Mouse (Mus musculus): ENCODE measurements around the gene G3bp1. TPM values are rescaled to one million over a fixed set of nuclear protein-coding genes. Genes with fewer than 3 reads are reported as not detected.

G3bp1 gene
- total RNA-seq, 2 experiments from 2014 or later = 48.2 to 54.4 TPM

- DNase-seq = no peak
- intact Hi-C loops (cut with DNase I) = no loop called here
These were observed 7.3 kb upstream of the G3bp1 start for GRCm38 (mm10) chr11:55462149-55462548.

GRCm38 (mm10) chr11:55464707-55465106 is 4.8 kb upstream of the G3bp1 start:
- DNase-seq = no peak
- intact Hi-C loops (cut with DNase I) = no loop called here

- DNase-seq = no peak
These were observed 4.3 kb upstream of the G3bp1 start for GRCm38 (mm10) chr11:55465177-55465576.

GRCm38 (mm10) chr11:55468012-55468411 is 1.5 kb upstream of the G3bp1 start:
- DNase-seq = peak; percentile 33 to 46
- intact Hi-C loops (cut with DNase I) = no loop called here

More at GRCm38 (mm10) chr11:55465177-55465576, 4.3 kb upstream of the G3bp1 start:
- intact Hi-C loops (cut with DNase I) = no loop called here

- intact Hi-C loops (cut with DNase I) = no loop called here
- no peak for DNase-seq
These were observed 856 bp upstream of the G3bp1 start for GRCm38 (mm10) chr11:55468611-55469047.

GRCm38 (mm10) chr11:55469923-55470691 is 622 bp downstream of the G3bp1 start:
- intact Hi-C loops (cut with DNase I) = no loop called here

GRCm38 (mm10) chr11:55470761-55471160 is 1.3 kb downstream of the G3bp1 start:
- no peak for DNase-seq
- intact Hi-C loops (cut with DNase I) = no loop called here

More at GRCm38 (mm10) chr11:55469923-55470691, 622 bp downstream of the G3bp1 start:
- no peak for DNase-seq

GRCm38 (mm10) chr11:55471467-55471866 is 2.0 kb downstream of the G3bp1 start:
- no peak for DNase-seq
- intact Hi-C loops (cut with DNase I) = no loop called here

- DNase-seq = no peak
- intact Hi-C loops (cut with DNase I) = no loop called here
These were observed 3.7 kb downstream of the G3bp1 start for GRCm38 (mm10) chr11:55473219-55473618.

- intact Hi-C loops (cut with DNase I) = no loop called here
- DNase-seq = no peak
These were observed 16.0 kb downstream of the G3bp1 start for GRCm38 (mm10) chr11:55485443-55485842.

- intact Hi-C loops (cut with DNase I) = no loop called here
- DNase-seq = no peak
These were observed 26.7 kb downstream of the G3bp1 start for GRCm38 (mm10) chr11:55496158-55496557.

- peak; percentile 39 to 57 for DNase-seq
- intact Hi-C loops (cut with DNase I) = no loop called here
These were observed 28.4 kb downstream of the G3bp1 start for GRCm38 (mm10) chr11:55497885-55498284.

- DNase-seq = peak; percentile 12 to 14
- intact Hi-C loops (cut with DNase I) = no loop called here
These were observed 32.6 kb downstream of the G3bp1 start for GRCm38 (mm10) chr11:55501955-55502531.

GRCm38 (mm10) chr11:55502886-55503285 is 33.4 kb downstream of the G3bp1 start:
- intact Hi-C loops (cut with DNase I) = no loop called here

GRCm38 (mm10) chr11:55505485-55505884 is 36.0 kb downstream of the G3bp1 start:
- intact Hi-C loops (cut with DNase I) = no loop called here
- DNase-seq = no peak

More at GRCm38 (mm10) chr11:55502886-55503285, 33.4 kb downstream of the G3bp1 start:
- no peak for DNase-seq

- peak in 1 of 2 experiments; percentile 15 for DNase-seq
- intact Hi-C loops (cut with DNase I) = loop anchor here (10.0 kb wide), 1 partner anchor 283 kb away; no protein-coding TSS in a partner anchor
These were observed 41.9 kb downstream of the G3bp1 start for GRCm38 (mm10) chr11:55511374-55511773.

- intact Hi-C loops (cut with DNase I) = loop anchor here (2.0 to 10.0 kb wide), 2 partner anchors 277 to 473 kb away; no protein-coding TSS in a partner anchor
- no peak for DNase-seq
These were observed 48.2 kb downstream of the G3bp1 start for GRCm38 (mm10) chr11:55517666-55518065.

- intact Hi-C loops (cut with DNase I) = loop anchor here (1.0 to 10.0 kb wide), 3 partner anchors 276 to 588 kb away; no protein-coding TSS in a partner anchor
These were observed 49.6 kb downstream of the G3bp1 start for GRCm38 (mm10) chr11:55518806-55519674.

GRCm38 (mm10) chr11:55530741-55531140 is 61.3 kb downstream of the G3bp1 start:
- intact Hi-C loops (cut with DNase I) = no loop called here
- DNase-seq = no peak

More at GRCm38 (mm10) chr11:55518806-55519674, 49.6 kb downstream of the G3bp1 start:
- peak; percentile 71 to 80 for DNase-seq

GRCm38 (mm10) chr11:55533378-55533777 is 63.9 kb downstream of the G3bp1 start:
- intact Hi-C loops (cut with DNase I) = no loop called here
- peak; percentile 29 to 35 for DNase-seq

- intact Hi-C loops (cut with DNase I) = no loop called here
These were observed 65.3 kb downstream of the G3bp1 start for GRCm38 (mm10) chr11:55534766-55535165.

More at GRCm38 (mm10) chr11:55534766-55535165, 65.3 kb downstream of the G3bp1 start:
- no peak for DNase-seq
